Mouse (Mus musculus) liver, postnatal 0 days (tissue): Measurements from ENCODE around the gene Zfyve16.

Experiments
- CTCF ChIP-seq: sonication (generic); IDR thresholded peaks from 2 replicates; pipeline ENCODE4 v1.5.1; 2016; ENCODE audit warnings: antibody characterized with exemption, low read depth
- EP300 ChIP-seq: IDR thresholded peaks from 2 replicates; pipeline ENCODE4 v1.6.1; 2016; ENCODE audit warnings: antibody characterized with exemption, low read depth, mild to moderate bottlenecking

GRCm38 (mm10) chr13:92529828-92530720 lies 594 bp downstream of the Zfyve16 start:
- TF ChIP-seq CTCF: no peak
- TF ChIP-seq EP300: no peak
